Mouse (Mus musculus): ENCODE data around the gene Cd79a. TPM values are rescaled to one million over a fixed set of nuclear protein-coding genes. Genes with fewer than 3 reads are reported as not detected.

Gene Cd79a
- polyA plus RNA-seq, 1 experiment from 2014 or later: 0.33 TPM

DNA sequence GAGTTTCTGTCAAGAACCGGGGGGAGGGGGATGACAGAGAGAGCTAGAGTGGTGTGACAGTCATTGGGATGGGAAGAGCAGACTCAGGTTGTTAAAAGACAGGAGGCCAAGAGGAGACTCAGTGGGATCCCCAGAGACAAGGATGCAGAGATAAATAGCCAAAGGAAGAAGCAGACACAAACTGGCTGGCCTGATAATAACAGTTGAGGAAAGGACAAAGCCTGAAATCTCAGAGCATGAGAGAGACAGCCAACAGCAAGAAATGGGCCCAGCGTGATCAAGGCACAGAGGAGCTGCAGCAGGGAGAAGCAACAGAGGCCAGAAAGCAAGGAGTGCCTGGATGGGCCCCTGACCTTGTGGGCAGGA, 5.1 kb downstream of the Cd79a start:
- no peaks in the 10 kb centered on the region for H3K36me3 ChIP-seq (ENCODE audit: control insufficient read depth, insufficient read depth, low read length)
- no peaks in the 10 kb centered on the region for H3K27me3 ChIP-seq (ENCODE audit: control insufficient read depth, insufficient read depth, low read length)
- peak overlapping the region; percentile 70 for H3K4me3 ChIP-seq (ENCODE audit: low read depth, low read length)
- peaks cover 22% of the 10 kb centered on the region for H3K4me1 ChIP-seq (ENCODE audit: control insufficient read depth, insufficient read depth, low read length)
- 49% methylated on average over 2 of the region's 2 CpGs for WGBS
- H3K27ac ChIP-seq (ENCODE audit: low read length): peak overlapping the region; percentile 86
- ATAC-seq (ENCODE audit: insufficient number of reproducible peaks, insufficient read depth, low FRiP score, low read depth): no peak
- H3K9me3 ChIP-seq (ENCODE audit: control insufficient read depth, low read depth, low read length): no peaks in the 10 kb centered on the region
- H3K9ac ChIP-seq (replicated peaks; ENCODE audit: low read depth, low read length): peak overlapping the region; percentile 72
- H3K4me2 ChIP-seq (replicated peaks; ENCODE audit: low read depth, low read length): peak overlapping the region; percentile 71

DNA sequence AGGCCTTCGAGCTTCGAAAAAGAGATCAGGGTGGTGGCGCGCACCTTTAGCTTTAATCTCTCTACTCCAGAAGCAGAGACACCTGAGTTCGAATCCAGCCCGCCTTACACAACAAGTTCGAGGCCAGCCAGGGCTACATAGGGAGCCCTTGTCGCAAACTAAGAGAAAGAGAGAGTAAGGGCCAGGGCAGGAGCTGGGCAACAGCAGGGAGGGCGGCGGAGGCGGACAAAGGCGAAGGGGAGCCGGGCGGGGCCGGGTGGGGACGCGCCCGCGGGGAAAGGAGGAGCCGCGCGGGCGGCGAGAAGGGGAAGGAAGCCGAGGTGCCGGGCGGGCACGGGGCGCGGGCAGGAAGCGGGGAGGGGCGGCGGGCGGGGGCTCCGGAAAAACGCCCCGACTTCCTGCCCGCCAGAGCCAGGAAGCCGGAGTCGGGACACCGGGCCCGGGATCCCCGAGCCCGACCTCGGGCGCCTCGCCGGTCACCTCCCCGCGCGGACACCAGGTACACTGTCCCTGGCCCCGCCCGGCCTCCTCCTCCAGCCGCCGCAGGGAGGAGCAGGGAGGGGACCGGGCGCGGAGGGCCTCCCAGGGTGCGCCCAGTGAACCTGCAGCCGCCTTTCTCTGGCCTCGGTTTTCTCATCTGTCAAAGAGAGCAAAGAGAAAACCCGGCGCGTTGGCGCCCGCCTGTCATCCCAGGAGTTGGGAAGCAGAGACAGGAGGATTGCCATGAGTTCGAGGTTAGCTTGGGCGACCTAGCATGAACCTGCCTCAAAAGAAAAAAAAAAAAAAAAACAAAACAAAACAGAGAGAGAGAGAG, 5.7 kb downstream of the Cd79a start, which contains the start of gene Arhgef1:
Gene Arhgef1 (plus strand): TSS at position 283 of the 814 bp plus-strand sequence.
- Histone ChIP-seq H3K4me3 (ENCODE audit: low read depth, low read length) (peak within 1 kb of the TSS; percentile 70), H3K36me3 (ENCODE audit: control insufficient read depth, insufficient read depth, low read length) (peaks cover 2% of the 10 kb centered on the region; the same call in 1 of the 2 replicates), H3K4me2 (replicated peaks; ENCODE audit: low read depth, low read length) (peak within 1 kb of the TSS; percentile 71), H3K9ac (replicated peaks; ENCODE audit: low read depth, low read length) (peak within 1 kb of the TSS; percentile 72), H3K27ac (ENCODE audit: low read length) (peak within 1 kb of the TSS; percentile 86), H3K4me1 (ENCODE audit: control insufficient read depth, insufficient read depth, low read length) (peaks cover 24% of the 10 kb centered on the region), H3K9me3 (ENCODE audit: control insufficient read depth, low read depth, low read length) (no peaks in the 10 kb centered on the region), H3K27me3 (ENCODE audit: control insufficient read depth, insufficient read depth, low read length) (no peaks in the 10 kb centered on the region)
- ATAC-seq (ENCODE audit: insufficient number of reproducible peaks, insufficient read depth, low FRiP score, low read depth): peak; percentile 11; the same call in 1 of the 2 replicates
- 6% methylated on average over 44 of the region's 68 CpGs for WGBS

DNA sequence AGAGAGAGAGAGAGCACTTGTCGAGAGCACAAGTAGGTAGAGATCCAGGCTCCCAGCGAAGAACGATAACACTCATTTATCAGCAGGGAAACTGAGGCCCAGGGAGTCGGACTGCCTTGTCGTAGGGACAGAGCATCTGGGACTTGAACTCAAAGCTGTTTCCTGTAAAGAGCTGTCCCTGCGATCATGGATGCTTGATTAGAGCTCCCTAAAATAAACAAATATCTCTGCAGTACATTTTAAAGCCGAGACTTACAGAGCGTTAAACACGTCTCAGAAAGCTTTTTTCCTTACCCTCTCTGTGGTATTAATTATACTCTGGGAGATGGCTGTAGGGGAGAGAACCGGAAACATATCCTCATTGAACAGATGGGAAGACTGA, 6.3 kb downstream of the Cd79a start:
- WGBS: 21% methylated on average over 10 of the region's 10 CpGs

DNA sequence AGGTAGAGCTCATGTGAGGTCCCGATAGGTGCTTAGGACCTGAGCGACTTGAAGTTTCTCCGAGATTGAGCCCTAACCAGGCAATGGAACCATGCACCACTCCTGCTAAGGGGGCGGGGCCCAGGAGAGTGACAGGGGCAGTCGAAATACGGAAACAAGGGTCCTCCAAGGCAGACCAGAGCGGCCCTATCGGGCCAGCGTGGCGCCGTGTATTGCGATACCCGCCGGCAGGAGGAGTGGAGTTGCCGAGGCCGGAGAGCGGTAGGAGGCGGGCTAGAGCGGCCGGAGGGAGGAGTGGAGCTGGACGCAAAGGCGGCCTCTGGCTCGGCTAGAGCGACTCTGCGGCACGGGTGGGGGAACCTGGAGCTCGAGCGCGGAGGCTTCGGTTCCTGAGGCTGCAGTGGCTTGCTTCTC, 6.9 kb downstream of the Cd79a start:
- no peaks in the 10 kb centered on the region for H3K27me3 ChIP-seq (ENCODE audit: control insufficient read depth, insufficient read depth, low read length)
- peak overlapping the region; percentile 70 for H3K4me3 ChIP-seq (ENCODE audit: low read depth, low read length)
- under 1% methylated on average over 30 of the region's 30 CpGs for WGBS
- H3K4me1 ChIP-seq (ENCODE audit: control insufficient read depth, insufficient read depth, low read length): peaks cover 24% of the 10 kb centered on the region
- H3K4me2 ChIP-seq (replicated peaks; ENCODE audit: low read depth, low read length): peak overlapping the region; percentile 71
- peak overlapping the region; percentile 66; the same call in 1 of the 2 replicates for H3K27ac ChIP-seq (ENCODE audit: low read length)
- peaks cover 15% of the 10 kb centered on the region for H3K36me3 ChIP-seq (ENCODE audit: control insufficient read depth, insufficient read depth, low read length)
- H3K9ac ChIP-seq (replicated peaks; ENCODE audit: low read depth, low read length): peak overlapping the region; percentile 58
- peak; percentile 95 for ATAC-seq (ENCODE audit: insufficient number of reproducible peaks, insufficient read depth, low FRiP score, low read depth)
- no peaks in the 10 kb centered on the region for H3K9me3 ChIP-seq (ENCODE audit: control insufficient read depth, low read depth, low read length)

More for the DNA sequence above, 6.3 kb downstream of the Cd79a start:
- Histone ChIP-seq H3K9ac (replicated peaks; ENCODE audit: low read depth, low read length) (peak overlapping the region; percentile 72), H3K4me2 (replicated peaks; ENCODE audit: low read depth, low read length) (peak overlapping the region; percentile 71), H3K27ac (ENCODE audit: low read length) (peak overlapping the region; percentile 86; the same call in 1 of the 2 replicates), H3K4me3 (ENCODE audit: low read depth, low read length) (peak overlapping the region; percentile 70), H3K4me1 (ENCODE audit: control insufficient read depth, insufficient read depth, low read length) (peaks cover 24% of the 10 kb centered on the region), H3K27me3 (ENCODE audit: control insufficient read depth, insufficient read depth, low read length) (no peaks in the 10 kb centered on the region), H3K36me3 (ENCODE audit: control insufficient read depth, insufficient read depth, low read length) (peaks cover 8% of the 10 kb centered on the region), H3K9me3 (ENCODE audit: control insufficient read depth, low read depth, low read length) (no peaks in the 10 kb centered on the region)
- no peak for ATAC-seq (ENCODE audit: insufficient number of reproducible peaks, insufficient read depth, low FRiP score, low read depth)

DNA sequence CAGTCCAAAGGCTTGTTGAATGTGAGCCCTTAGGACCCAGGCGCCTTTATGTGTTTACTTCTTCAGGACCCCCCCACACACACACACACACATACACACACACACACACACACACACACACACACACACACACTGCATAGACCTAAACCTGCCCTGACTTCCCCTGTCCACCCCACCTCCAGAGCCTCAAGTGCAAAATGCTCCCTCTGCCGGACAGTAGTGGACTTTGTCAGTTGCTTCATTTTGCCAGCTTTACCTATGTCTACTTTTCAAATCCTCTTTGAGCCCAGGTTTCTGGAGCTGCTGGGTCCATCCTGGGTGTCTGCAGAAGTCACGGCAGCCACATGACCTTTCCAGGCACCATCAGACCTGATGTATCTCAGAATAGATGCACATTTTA, 7.8 kb downstream of the Cd79a start:
- peak overlapping the region; percentile 58; the same call in 1 of the 2 replicates for H3K9ac ChIP-seq (replicated peaks; ENCODE audit: low read depth, low read length)
- H3K4me1 ChIP-seq (ENCODE audit: control insufficient read depth, insufficient read depth, low read length): peaks cover 24% of the 10 kb centered on the region
- WGBS: 14% methylated on average over 3 of the region's 3 CpGs
- peak; percentile 16; the same call in 1 of the 2 replicates for ATAC-seq (ENCODE audit: insufficient number of reproducible peaks, insufficient read depth, low FRiP score, low read depth)
- peaks cover 20% of the 10 kb centered on the region for H3K36me3 ChIP-seq (ENCODE audit: control insufficient read depth, insufficient read depth, low read length)
- peak overlapping the region; percentile 70 for H3K4me3 ChIP-seq (ENCODE audit: low read depth, low read length)
- no peaks in the 10 kb centered on the region for H3K27me3 ChIP-seq (ENCODE audit: control insufficient read depth, insufficient read depth, low read length)
- H3K27ac ChIP-seq (ENCODE audit: low read length): no peak overlapping the region
- H3K9me3 ChIP-seq (ENCODE audit: control insufficient read depth, low read depth, low read length): no peaks in the 10 kb centered on the region
- H3K4me2 ChIP-seq (replicated peaks; ENCODE audit: low read depth, low read length): peak overlapping the region; percentile 71

- H3K27ac ChIP-seq (ENCODE audit: low read length): no peak overlapping the region
- H3K4me1 ChIP-seq (ENCODE audit: control insufficient read depth, insufficient read depth, low read length): peaks cover 24% of the 10 kb centered on the region
- no peak for ATAC-seq (ENCODE audit: insufficient number of reproducible peaks, insufficient read depth, low FRiP score, low read depth)
- no peak overlapping the region for H3K9ac ChIP-seq (replicated peaks; ENCODE audit: low read depth, low read length)
- no peaks in the 10 kb centered on the region for H3K9me3 ChIP-seq (ENCODE audit: control insufficient read depth, low read depth, low read length)
- peaks cover 20% of the 10 kb centered on the region for H3K36me3 ChIP-seq (ENCODE audit: control insufficient read depth, insufficient read depth, low read length)
- H3K4me2 ChIP-seq (replicated peaks; ENCODE audit: low read depth, low read length): no peak overlapping the region
- WGBS: 28% methylated on average over 6 of the region's 6 CpGs
- no peak overlapping the region for H3K4me3 ChIP-seq (ENCODE audit: low read depth, low read length)
- H3K27me3 ChIP-seq (ENCODE audit: control insufficient read depth, insufficient read depth, low read length): no peaks in the 10 kb centered on the region
Observed at GRCm38 (mm10) chr7:24906551-24906950, 9.4 kb downstream of the Cd79a start.

- H3K4me1 ChIP-seq (ENCODE audit: control insufficient read depth, insufficient read depth, low read length): peaks cover 22% of the 10 kb centered on the region
- no peaks in the 10 kb centered on the region for H3K27me3 ChIP-seq (ENCODE audit: control insufficient read depth, insufficient read depth, low read length)
- WGBS: 34% methylated on average over 13 of the region's 13 CpGs
- no peak overlapping the region; the same call in 1 of the 2 replicates for H3K9ac ChIP-seq (replicated peaks; ENCODE audit: low read depth, low read length)
- no peaks in the 10 kb centered on the region for H3K9me3 ChIP-seq (ENCODE audit: control insufficient read depth, low read depth, low read length)
- H3K4me2 ChIP-seq (replicated peaks; ENCODE audit: low read depth, low read length): no peak overlapping the region; the same call in 1 of the 2 replicates
- peaks cover 22% of the 10 kb centered on the region for H3K36me3 ChIP-seq (ENCODE audit: control insufficient read depth, insufficient read depth, low read length)
- no peak overlapping the region for H3K4me3 ChIP-seq (ENCODE audit: low read depth, low read length)
- ATAC-seq (ENCODE audit: insufficient number of reproducible peaks, insufficient read depth, low FRiP score, low read depth): peak; percentile 29; the same call in 1 of the 2 replicates
- peak overlapping the region; percentile 16; the same call in 1 of the 2 replicates for H3K27ac ChIP-seq (ENCODE audit: low read length)
Observed at GRCm38 (mm10) chr7:24907211-24907748, 10.1 kb downstream of the Cd79a start.

DNA sequence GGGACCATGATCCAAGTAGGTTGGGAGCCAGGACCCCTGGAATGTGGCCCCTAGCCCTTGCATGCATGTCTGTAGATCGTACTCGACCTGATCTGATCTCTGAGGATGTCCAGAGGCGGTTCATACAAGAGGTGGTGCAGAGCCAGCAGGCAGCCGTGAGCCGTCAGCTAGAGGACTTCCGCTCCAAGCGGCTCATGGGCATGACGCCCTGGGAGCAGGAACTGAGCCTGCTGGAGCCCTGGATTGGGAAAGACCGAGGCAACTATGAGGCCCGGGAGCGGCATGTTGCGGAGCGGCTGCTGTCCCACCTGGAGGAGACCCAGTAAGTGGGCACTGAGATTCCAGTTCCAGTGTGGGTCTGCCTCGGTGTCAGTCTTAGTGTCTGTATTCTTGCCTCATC, 15.3 kb downstream of the Cd79a start:
- Histone ChIP-seq H3K9ac (replicated peaks; ENCODE audit: low read depth, low read length) (no peak overlapping the region), H3K4me3 (ENCODE audit: low read depth, low read length) (no peak overlapping the region), H3K27me3 (ENCODE audit: control insufficient read depth, insufficient read depth, low read length) (no peaks in the 10 kb centered on the region), H3K9me3 (ENCODE audit: control insufficient read depth, low read depth, low read length) (no peaks in the 10 kb centered on the region), H3K4me1 (ENCODE audit: control insufficient read depth, insufficient read depth, low read length) (0 out of 2 replicates have a peak, but pooled peaks cover 2% of the 10 kb centered on the region), H3K36me3 (ENCODE audit: control insufficient read depth, insufficient read depth, low read length) (peaks cover 38% of the 10 kb centered on the region), H3K4me2 (replicated peaks; ENCODE audit: low read depth, low read length) (no peak overlapping the region), H3K27ac (ENCODE audit: low read length) (no peak overlapping the region)
- no peak for ATAC-seq (ENCODE audit: insufficient number of reproducible peaks, insufficient read depth, low FRiP score, low read depth)
- 92% methylated on average over 14 of the region's 14 CpGs for WGBS
